Mouse (Mus musculus) liver, adult 2 months (tissue): ENCODE data around the gene Mocs1.

ENCODE experiments used
- CTCF ChIP-seq: fragments of 200-500 bp; IDR thresholded peaks from 2 replicates; pipeline ENCODE4 v1.5.1; 2011; ENCODE audit warnings: low read depth, low read length, control low read depth
- POLR2A ChIP-seq: fragments of 200-500 bp; IDR thresholded peaks from 2 replicates; pipeline ENCODE4 v1.6.1; 2011; ENCODE audit warnings: low read length, control low read depth; ENCODE audit not compliant: insufficient read depth; ENCODE audit errors: extremely low read depth

- TF ChIP-seq POLR2A = no peak
- TF ChIP-seq CTCF = no peak
These were observed 721 bp downstream of the Mocs1 start for GRCm38 (mm10) chr17:49428751-49429415.
